Mouse (Mus musculus): ENCODE data around the gene Prtn3. TPM values are rescaled to one million over a fixed set of nuclear protein-coding genes. Genes with fewer than 3 reads are reported as not detected.

The Prtn3 gene
- polyA plus RNA-seq, 1 experiment from 2014 or later = 3.7 TPM

DNA sequence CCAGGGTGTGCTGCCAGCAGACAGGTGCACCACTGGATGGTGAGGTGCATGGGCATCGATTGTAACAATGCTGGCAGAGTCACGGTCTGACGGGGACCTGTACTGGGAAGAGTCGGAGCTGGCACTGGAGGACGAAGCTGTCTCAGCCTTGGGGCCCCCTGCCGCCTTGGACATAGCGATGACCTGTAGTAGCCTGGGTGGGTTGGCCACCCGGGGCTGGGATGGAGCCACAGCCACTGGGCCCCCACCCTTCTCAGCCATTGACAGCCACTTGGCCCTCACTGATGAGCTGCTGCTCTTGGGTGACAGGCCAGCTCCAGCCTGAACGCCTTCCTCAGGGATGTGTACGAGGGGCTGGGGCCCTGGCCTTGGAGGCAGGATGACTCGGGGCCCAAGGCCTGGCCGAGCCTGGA is 9.1 kb upstream of the Prtn3 start:
- Histone ChIP-seq H3K9ac (no peak overlapping the region), H3K4me1 (replicated peaks) (peaks cover 22% of the 10 kb centered on the region), H3K4me2 (replicated peaks) (no peak overlapping the region), H3K4me3 (replicated peaks) (no peak overlapping the region), H3K36me3 (peaks cover 39% of the 10 kb centered on the region), H3K27me3 (replicated peaks) (no peaks in the 10 kb centered on the region), H3K27ac (peak overlapping the region; percentile 25), H3K9me3 (no peaks in the 10 kb centered on the region)
- no peak; the same call in 1 of the 2 replicates for ATAC-seq
- WGBS = 58% methylated on average over 12 of the region's 12 CpGs

DNA sequence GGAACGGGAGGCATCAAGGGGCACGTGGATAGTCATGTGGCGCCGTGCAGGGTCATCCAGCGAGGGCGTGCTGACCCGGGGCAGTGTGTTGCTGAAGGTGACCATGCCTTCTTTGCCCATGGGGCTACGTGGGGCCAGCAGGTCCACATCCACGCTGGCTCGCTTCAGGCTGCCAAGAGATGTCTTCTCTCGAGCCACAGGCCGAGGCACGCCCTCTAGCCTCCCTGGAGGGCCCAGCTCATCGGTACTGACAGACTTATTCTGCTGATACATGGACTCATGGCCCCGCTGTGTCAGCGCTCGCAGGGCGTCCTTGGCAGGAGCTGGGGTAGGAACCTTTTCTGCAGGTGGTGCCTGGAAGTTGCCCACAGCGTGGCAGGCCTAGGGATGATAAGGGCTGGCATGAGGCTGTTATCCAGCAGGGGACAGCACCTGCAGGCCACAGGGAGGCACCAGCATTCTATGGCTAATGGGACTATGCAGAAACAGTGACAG is 8.4 kb upstream of the Prtn3 start:
- Histone ChIP-seq H3K4me1 (replicated peaks) (peaks cover 19% of the 10 kb centered on the region), H3K27ac (peak overlapping the region; percentile 25), H3K27me3 (replicated peaks) (no peaks in the 10 kb centered on the region), H3K9me3 (no peaks in the 10 kb centered on the region), H3K4me3 (replicated peaks) (no peak overlapping the region), H3K9ac (no peak overlapping the region), H3K36me3 (peaks cover 33% of the 10 kb centered on the region), H3K4me2 (replicated peaks) (no peak overlapping the region)
- WGBS = 68% methylated on average over 19 of the region's 19 CpGs
- ATAC-seq = no peak

DNA sequence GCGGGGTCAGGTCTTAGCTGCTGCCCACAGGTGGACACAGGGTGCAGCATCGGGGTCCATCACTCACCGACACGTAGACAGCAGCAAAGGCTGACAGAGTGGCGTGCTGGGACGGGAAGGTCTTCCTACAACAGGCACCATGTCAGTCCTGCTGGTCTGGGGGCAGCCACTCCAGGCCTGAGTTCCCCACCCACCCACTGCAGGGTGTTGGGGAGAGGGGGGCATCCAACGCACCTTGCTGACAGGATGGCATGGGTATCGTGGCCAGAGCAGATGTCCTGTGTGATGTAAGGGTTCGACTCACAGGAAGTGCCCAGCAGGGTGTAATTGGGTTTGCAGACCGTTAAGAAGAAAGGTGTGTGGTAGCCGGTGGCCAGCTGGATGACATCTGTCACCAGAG is 7.7 kb upstream of the Prtn3 start:
- no peaks in the 10 kb centered on the region for H3K27me3 ChIP-seq (replicated peaks)
- H3K36me3 ChIP-seq = peaks cover 25% of the 10 kb centered on the region
- H3K4me1 ChIP-seq (replicated peaks) = peaks cover 13% of the 10 kb centered on the region; the same call in 1 of the 2 replicates
- no peak for ATAC-seq
- no peaks in the 10 kb centered on the region for H3K9me3 ChIP-seq
- 77% methylated on average over 11 of the region's 11 CpGs for WGBS
- no peak overlapping the region for H3K4me2 ChIP-seq (replicated peaks)
- H3K27ac ChIP-seq = no peak overlapping the region
- H3K9ac ChIP-seq = no peak overlapping the region
- no peak overlapping the region for H3K4me3 ChIP-seq (replicated peaks)

DNA sequence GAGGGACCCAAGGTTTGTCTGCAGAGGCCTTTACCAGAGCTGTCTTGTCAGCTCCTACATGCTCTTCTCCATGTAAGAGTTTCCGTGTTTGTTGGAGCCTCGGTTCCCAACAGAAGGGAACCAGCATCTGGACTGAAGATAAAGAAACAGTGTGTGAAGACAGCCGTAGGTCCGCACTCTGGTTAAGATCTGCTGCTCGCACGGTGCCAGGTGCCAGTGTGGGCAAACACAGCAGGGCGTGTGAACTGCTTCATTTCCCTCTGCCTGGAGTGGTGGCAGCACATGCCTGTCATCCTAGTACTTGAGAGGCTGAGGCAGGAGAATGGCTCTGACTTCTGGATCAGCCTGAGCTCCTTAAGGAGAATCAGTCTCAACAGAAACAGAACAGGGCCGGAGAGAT is 2.4 kb upstream of the Prtn3 start:
- H3K4me3 ChIP-seq (replicated peaks) = no peak overlapping the region
- no peak overlapping the region for H3K27ac ChIP-seq
- no peaks in the 10 kb centered on the region for H3K36me3 ChIP-seq
- no peak overlapping the region for H3K9ac ChIP-seq
- peaks cover 22% of the 10 kb centered on the region for H3K4me1 ChIP-seq (replicated peaks)
- no peaks in the 10 kb centered on the region for H3K27me3 ChIP-seq (replicated peaks)
- 93% methylated on average over 8 of the region's 8 CpGs for WGBS
- H3K4me2 ChIP-seq (replicated peaks) = no peak overlapping the region
- H3K9me3 ChIP-seq = no peaks in the 10 kb centered on the region
- no peak for ATAC-seq

DNA sequence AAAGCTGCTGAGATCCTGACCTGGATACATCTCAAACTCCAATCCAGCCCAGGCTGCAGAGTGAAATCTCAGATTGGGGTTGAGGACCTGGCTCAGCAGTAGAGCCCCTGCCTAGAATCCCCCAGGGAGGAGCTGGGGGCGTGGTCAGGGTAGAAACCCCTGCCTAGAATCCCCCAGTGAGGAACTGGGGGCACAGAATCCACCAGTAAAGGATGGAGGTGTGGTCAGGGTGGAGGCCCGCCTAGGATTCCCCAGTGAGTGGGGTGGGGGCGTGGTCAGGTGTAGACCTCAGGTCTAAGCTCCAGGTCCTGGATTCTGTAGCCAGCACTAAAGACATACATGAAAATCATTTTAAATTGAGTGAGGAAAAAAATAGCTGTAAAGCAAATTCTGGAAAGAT is 1.4 kb upstream of the Prtn3 start:
- H3K9me3 ChIP-seq = no peaks in the 10 kb centered on the region
- WGBS = 48% methylated on average over 3 of the region's 3 CpGs
- no peak overlapping the region for H3K4me3 ChIP-seq (replicated peaks)
- H3K27ac ChIP-seq = no peak overlapping the region
- no peak for ATAC-seq
- no peaks in the 10 kb centered on the region for H3K36me3 ChIP-seq
- H3K4me2 ChIP-seq (replicated peaks) = peak overlapping the region; percentile 98
- H3K9ac ChIP-seq = no peak overlapping the region
- peaks cover 27% of the 10 kb centered on the region for H3K4me1 ChIP-seq (replicated peaks)
- H3K27me3 ChIP-seq (replicated peaks) = no peaks in the 10 kb centered on the region

DNA sequence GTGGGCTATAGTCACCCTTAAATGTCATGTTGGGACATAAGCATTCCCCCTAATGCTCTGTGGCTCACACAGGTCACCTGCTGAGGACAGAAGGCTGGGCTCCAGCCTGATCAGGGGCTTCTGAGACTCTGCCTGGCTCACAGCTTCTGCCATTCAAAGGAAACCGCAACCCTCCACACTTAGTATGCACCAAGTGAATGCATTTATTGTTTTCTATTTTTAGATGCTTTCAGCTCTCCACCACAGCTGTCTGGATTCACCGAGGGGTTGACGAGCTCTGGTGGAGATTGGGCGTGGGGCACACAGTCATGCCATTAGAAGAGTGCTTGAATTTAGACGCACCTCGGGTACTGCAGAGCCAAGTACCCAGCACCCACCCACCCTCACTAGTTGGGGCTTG is 963 bp upstream of the Prtn3 start:
- no peaks in the 10 kb centered on the region for H3K27me3 ChIP-seq (replicated peaks)
- no peak for ATAC-seq
- peak overlapping the region; percentile 77 for H3K9ac ChIP-seq
- peak overlapping the region; percentile 66 for H3K4me3 ChIP-seq (replicated peaks)
- peak overlapping the region; percentile 98 for H3K4me2 ChIP-seq (replicated peaks)
- no peaks in the 10 kb centered on the region for H3K36me3 ChIP-seq
- WGBS = 23% methylated on average over 6 of the region's 6 CpGs
- peaks cover 27% of the 10 kb centered on the region for H3K4me1 ChIP-seq (replicated peaks)
- no peak overlapping the region for H3K27ac ChIP-seq
- no peaks in the 10 kb centered on the region for H3K9me3 ChIP-seq

DNA sequence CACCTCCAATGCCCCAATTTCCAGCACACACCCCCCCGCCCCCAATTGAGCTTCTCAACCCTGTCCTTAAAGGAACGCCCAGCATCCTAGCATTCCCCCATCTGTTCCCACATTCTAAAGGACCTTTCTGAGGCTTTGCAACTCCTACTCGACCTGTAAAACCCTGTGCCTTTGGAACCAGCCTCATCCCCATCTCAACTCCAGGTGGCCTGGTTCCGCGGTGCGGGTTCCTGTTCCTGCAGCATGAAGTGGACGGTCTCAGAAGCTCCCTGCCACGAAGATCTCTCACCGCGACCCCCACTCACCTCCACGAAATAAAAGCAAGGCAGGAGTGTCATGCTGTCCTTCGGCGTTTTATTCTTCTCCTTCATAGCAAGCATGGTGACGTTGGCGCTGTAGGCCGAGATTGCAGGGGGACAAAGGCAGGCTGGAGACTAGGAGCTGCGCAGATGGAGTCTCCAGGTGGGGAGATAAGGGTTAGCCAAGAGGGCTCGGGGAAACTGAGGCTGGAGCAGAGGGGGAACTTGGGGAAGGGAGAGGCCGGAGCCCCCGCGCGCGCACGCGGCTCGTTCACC is 474 bp upstream of the Prtn3 start:
- H3K27me3 ChIP-seq (replicated peaks) = no peaks in the 10 kb centered on the region
- ATAC-seq = no peak; the same call in none of the 2 replicates

DNA sequence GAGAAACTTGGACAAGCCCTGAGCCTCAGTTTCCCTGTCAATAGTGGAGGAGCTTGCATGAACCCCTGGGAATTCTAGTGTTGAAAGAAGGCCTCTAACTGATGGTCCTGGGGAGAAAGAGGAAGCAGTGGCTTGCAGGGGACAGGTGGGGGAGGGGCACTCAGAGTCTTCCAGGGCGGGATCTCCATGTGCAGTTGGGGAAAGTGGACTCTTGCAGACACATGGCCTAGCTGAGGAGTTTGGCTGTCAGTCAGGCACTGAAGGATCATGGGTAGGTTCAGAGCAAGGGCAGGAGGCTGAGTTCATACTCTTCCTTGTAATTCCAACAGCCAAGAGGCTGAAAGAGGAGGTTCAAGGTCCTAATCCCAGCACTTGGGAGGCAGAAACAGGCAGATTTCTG is 2.9 kb downstream of the Prtn3 start:
- no peaks in the 10 kb centered on the region for H3K9me3 ChIP-seq
- no peak overlapping the region for H3K9ac ChIP-seq
- 54% methylated on average over 1 of the region's 1 CpGs for WGBS
- H3K4me1 ChIP-seq (replicated peaks) = peaks cover 46% of the 10 kb centered on the region
- no peak overlapping the region for H3K4me2 ChIP-seq (replicated peaks)
- no peak overlapping the region for H3K4me3 ChIP-seq (replicated peaks)
- no peaks in the 10 kb centered on the region for H3K36me3 ChIP-seq
- H3K27me3 ChIP-seq (replicated peaks) = no peaks in the 10 kb centered on the region
- H3K27ac ChIP-seq = no peak overlapping the region
- no peak for ATAC-seq

More for the DNA sequence above, 474 bp upstream of the Prtn3 start:
- no peaks in the 10 kb centered on the region for H3K9me3 ChIP-seq
- H3K4me3 ChIP-seq (replicated peaks) = peak overlapping the region; percentile 66
- peak overlapping the region; percentile 98 for H3K4me2 ChIP-seq (replicated peaks)
- H3K4me1 ChIP-seq (replicated peaks) = peaks cover 27% of the 10 kb centered on the region
- H3K9ac ChIP-seq = peak overlapping the region; percentile 77
- 1% methylated on average over 26 of the region's 26 CpGs for WGBS
- no peaks in the 10 kb centered on the region for H3K36me3 ChIP-seq
- H3K27ac ChIP-seq = peak overlapping the region; percentile 71; the same call in 1 of the 2 replicates

DNA sequence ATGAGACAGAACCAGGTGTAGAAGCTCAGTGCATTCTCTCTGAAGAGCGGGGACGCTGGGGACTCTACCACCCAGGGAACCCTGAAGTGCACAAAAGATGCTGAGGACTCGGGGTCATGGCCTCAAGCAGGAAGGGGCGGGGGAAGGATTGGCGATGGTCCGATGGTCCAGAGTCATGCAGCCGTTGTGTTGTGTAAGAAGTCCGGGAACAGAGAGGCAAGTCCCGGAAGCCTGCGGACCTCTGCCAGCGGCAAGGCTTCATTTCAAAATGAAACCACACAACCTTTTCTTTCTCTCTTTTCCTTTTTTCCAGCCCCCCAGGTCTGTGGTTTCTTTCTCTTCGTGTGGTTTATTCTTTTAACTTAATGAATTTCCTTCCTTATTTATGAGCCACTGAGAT is 3.5 kb downstream of the Prtn3 start:
- 56% methylated on average over 12 of the region's 12 CpGs for WGBS
- ATAC-seq = no peak
- Histone ChIP-seq H3K4me3 (replicated peaks) (no peak overlapping the region), H3K9me3 (no peaks in the 10 kb centered on the region), H3K27ac (no peak overlapping the region), H3K4me2 (replicated peaks) (no peak overlapping the region), H3K4me1 (replicated peaks) (peaks cover 49% of the 10 kb centered on the region), H3K27me3 (replicated peaks) (no peaks in the 10 kb centered on the region; the same call in 1 of the 2 replicates), H3K9ac (no peak overlapping the region), H3K36me3 (no peaks in the 10 kb centered on the region)

DNA sequence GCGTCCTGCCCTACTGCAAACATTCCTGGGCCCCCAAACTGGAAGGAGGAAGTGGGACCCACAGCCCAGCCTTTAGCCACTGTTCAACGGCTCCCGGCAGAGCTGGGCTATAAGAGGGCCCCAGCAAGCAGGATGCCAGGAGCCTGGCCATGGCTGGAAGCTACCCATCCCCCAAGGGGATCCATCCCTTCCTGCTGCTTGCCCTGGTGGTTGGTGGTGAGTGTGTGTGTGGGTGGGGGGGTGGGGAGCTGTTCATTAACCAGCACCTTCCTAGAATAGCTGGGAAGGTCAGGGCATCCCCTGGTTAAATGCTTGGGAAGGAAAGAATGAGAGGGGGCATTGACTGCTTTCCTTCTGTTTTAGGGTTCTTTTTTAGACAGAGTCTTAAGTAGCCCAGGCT is 5.3 kb downstream of the Prtn3 start:
- Histone ChIP-seq H3K4me2 (replicated peaks) (no peak overlapping the region), H3K27ac (no peak overlapping the region)
- WGBS = 13% methylated on average over 3 of the region's 3 CpGs

DNA sequence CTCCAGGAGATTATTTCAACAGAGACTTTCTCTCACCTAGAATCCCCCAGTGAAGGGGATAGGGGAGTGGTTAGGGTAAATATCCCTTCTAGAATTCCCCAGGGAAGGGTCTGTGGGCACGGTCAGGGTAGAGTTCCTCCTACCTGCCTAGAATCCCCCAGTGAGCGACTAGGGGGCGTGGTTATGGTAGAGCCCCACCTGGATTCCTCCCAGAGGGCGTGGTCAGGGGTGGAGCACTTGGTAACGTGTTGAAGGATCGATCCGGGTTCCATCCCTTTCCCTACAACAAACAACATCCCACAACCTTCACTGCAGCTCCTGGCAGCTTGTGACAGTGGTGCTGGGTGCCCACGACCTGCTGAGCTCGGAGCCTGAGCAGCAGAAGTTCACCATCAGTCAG is 6.4 kb downstream of the Prtn3 start:
- Histone ChIP-seq H3K4me1 (replicated peaks) (peaks cover 37% of the 10 kb centered on the region), H3K27ac (no peak overlapping the region), H3K4me3 (replicated peaks) (no peak overlapping the region), H3K27me3 (replicated peaks) (no peaks in the 10 kb centered on the region; the same call in 1 of the 2 replicates), H3K9me3 (no peaks in the 10 kb centered on the region), H3K9ac (no peak overlapping the region), H3K36me3 (no peaks in the 10 kb centered on the region), H3K4me2 (replicated peaks) (peak overlapping the region; percentile 5; the same call in 1 of the 2 replicates)
- ATAC-seq = peak; percentile 18; the same call in 1 of the 2 replicates
- WGBS = 16% methylated on average over 9 of the region's 9 CpGs

More for the DNA sequence above, 5.3 kb downstream of the Prtn3 start:
- no peak for ATAC-seq
- no peak overlapping the region for H3K4me3 ChIP-seq (replicated peaks)
- H3K27me3 ChIP-seq (replicated peaks) = no peaks in the 10 kb centered on the region; the same call in 1 of the 2 replicates
- H3K36me3 ChIP-seq = no peaks in the 10 kb centered on the region
- no peaks in the 10 kb centered on the region for H3K9me3 ChIP-seq
- no peak overlapping the region for H3K9ac ChIP-seq
- peaks cover 44% of the 10 kb centered on the region for H3K4me1 ChIP-seq (replicated peaks)

DNA sequence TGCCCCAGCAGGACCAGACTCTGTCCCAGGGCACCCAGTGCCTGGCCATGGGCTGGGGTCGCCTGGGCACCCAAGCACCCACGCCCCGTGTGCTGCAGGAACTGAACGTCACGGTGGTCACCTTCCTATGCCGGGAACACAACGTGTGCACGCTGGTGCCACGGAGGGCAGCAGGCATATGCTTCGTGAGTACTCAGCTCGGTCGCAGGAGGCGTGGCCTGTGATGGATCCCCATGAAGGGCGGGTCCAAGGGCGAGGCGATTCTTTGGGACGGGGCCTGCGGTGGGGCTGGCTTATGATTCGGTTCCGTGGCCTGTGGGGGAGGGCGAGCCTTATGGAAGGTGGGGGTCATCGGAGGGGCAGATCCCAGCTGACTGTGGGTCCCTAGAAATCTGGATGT is 7.7 kb downstream of the Prtn3 start:
- Histone ChIP-seq H3K4me3 (replicated peaks) (peak overlapping the region; percentile 4; the same call in 1 of the 2 replicates), H3K4me2 (replicated peaks) (peak overlapping the region; percentile 44), H3K27me3 (replicated peaks) (no peaks in the 10 kb centered on the region; the same call in 1 of the 2 replicates), H3K27ac (no peak overlapping the region), H3K9ac (0 out of 2 replicates have a peak overlapping the region, but pooled peaks have one; percentile 26), H3K4me1 (replicated peaks) (peaks cover 36% of the 10 kb centered on the region), H3K36me3 (no peaks in the 10 kb centered on the region), H3K9me3 (no peaks in the 10 kb centered on the region)
- 9% methylated on average over 22 of the region's 22 CpGs for WGBS
- ATAC-seq = no peak

Data from intestine, embryonic 15.5 days (tissue).